Mouse (Mus musculus) liver, embryonic 14.5 days (tissue): Measurements from ENCODE around the gene Pp2d1. TPM values are rescaled to one million over a fixed set of nuclear protein-coding genes. Genes with fewer than 3 reads are reported as not detected.

ENCODE experiments used
- ATAC-seq: fragments of 200-750 bp; cut with Nextera tagmentation; 2 replicates; pipeline ENCODE4 v1.8.0; 2017; ENCODE audit warnings: moderate number of reproducible peaks, mild to moderate bottlenecking, moderate library complexity; ENCODE audit not compliant: insufficient read depth
- DNase-seq, 3 experiments: peaks; one replicate each; pipeline ENCODE4 v3.0.0-alpha.2; 2012 to 2013; ENCODE audit warnings: low read depth in 3 of 3, low spot score in 3 of 3
- H3K27ac ChIP-seq: fragments of 300-500 bp; sonication (generic); 2 replicates; pipeline ENCODE4 v1.5.1; 2014; ENCODE audit warnings: moderate library complexity, mild to moderate bottlenecking, control low read depth, inconsistent platforms
- H3K27me3 ChIP-seq: fragments of 300-500 bp; sonication (generic); 2 replicates; pipeline ENCODE4 v1.6.1; 2014; ENCODE audit warnings: mild to moderate bottlenecking, low read length, moderate library complexity; ENCODE audit not compliant: control insufficient read depth, insufficient read depth
- H3K36me3 ChIP-seq: fragments of 300-500 bp; sonication (generic); replicated peaks from 2 replicates; pipeline ENCODE4 v1.6.1; 2014; ENCODE audit warnings: low read depth; ENCODE audit not compliant: control insufficient read depth, insufficient read depth
- H3K4me1 ChIP-seq, 2 experiments: fragments of 200-500 bp in 1 of 2; fragments of 300-500 bp in 1 of 2; sonication (generic) in 1 of 2; replicated peaks; 2 replicates each; pipeline ENCODE4 v1.6.1; 2012 to 2014; ENCODE audit warnings: antibody characterized with exemption in 1 of 2, inconsistent platforms in 1 of 2, low read length in 1 of 2; ENCODE audit not compliant: control insufficient read depth in 2 of 2, insufficient read depth in 2 of 2
- H3K4me2 ChIP-seq: fragments of 300-500 bp; sonication (generic); 2 replicates; pipeline ENCODE4 v1.6.1; 2014; ENCODE audit warnings: low read depth, mild to moderate bottlenecking, control low read depth, moderate library complexity
- H3K4me3 ChIP-seq, 2 experiments: fragments of 200-500 bp in 1 of 2; fragments of 300-500 bp in 1 of 2; sonication (generic) in 1 of 2; 2 replicates each; pipeline ENCODE4 v1.5.1; 2012 to 2014; ENCODE audit warnings: low read depth in 2 of 2, low read length in 2 of 2, mild to moderate bottlenecking in 2 of 2, control low read depth in 1 of 2, inconsistent platforms in 1 of 2, moderate library complexity in 1 of 2; ENCODE audit not compliant: insufficient read depth in 1 of 2
- H3K9ac ChIP-seq: fragments of 300-500 bp; sonication (generic); replicated peaks from 2 replicates; pipeline ENCODE4 v1.6.1; 2014; ENCODE audit warnings: mild to moderate bottlenecking, control low read depth, moderate library complexity
- H3K9me3 ChIP-seq: fragments of 300-500 bp; sonication (generic); 2 replicates; pipeline ENCODE4 v1.6.1; 2016; ENCODE audit warnings: low read length, mixed read lengths; ENCODE audit not compliant: control insufficient read depth
- CTCF ChIP-seq: IDR thresholded peaks from 2 replicates; pipeline ENCODE4 v1.5.1; 2016; ENCODE audit warnings: antibody characterized with exemption, low read depth, control low read depth
- EP300 ChIP-seq: IDR thresholded peaks from 2 replicates; pipeline ENCODE4 v1.6.1; 2016; ENCODE audit warnings: antibody characterized with exemption, low read depth
- WGBS: fragments of 180-500 bp; shearing (Covaris S2); extraction: QIAGEN DNeasy Blood & Tissue Kit; methylation state at CpG from one replicate; pipeline ENCODE4 v1.1.7; 2014; ENCODE audit not compliant: insufficient replicate concordance; 5-methylcytosine and 5-hydroxymethylcytosine counted together
- polyA plus RNA-seq, 2 experiments: library from polyadenylated mRNA; depleted of rRNA in 1 of 2; stranded (reverse) in 1 of 2; unstranded in 1 of 2; fragments of >200 nt; fragmentation: Nextera tagmentation in 1 of 2; extraction: Ambion mirVana in 1 of 2; gene quantifications; 2 replicates each; pipeline versions ENCODE4 v1.2.1 to v1.2.3; 2012 to 2014

The Pp2d1 gene
- polyA plus RNA-seq, 2 experiments = not detected

- peak overlapping the region; percentile 68 for H3K9ac ChIP-seq
- H3K27me3 ChIP-seq = no peaks in the 10 kb centered on the region
- H3K4me1 ChIP-seq = peaks cover 24 to 37% of the 10 kb centered on the region in 2 experiments
- DNase-seq = peak in 1 of 3 experiments; percentile 54
- peak overlapping the region; percentile 83 for H3K4me2 ChIP-seq
- no peak for TF ChIP-seq EP300
- TF ChIP-seq CTCF = no peak
- ATAC-seq = peak; percentile 19; the same call in 1 of the 2 replicates
- no peaks in the 10 kb centered on the region; the same call in 1 of the 2 replicates for H3K36me3 ChIP-seq
- peak overlapping the region; percentile 72 for H3K27ac ChIP-seq
- no peaks in the 10 kb centered on the region for H3K9me3 ChIP-seq
- 3% methylated on average over 10 of the region's 10 CpGs for WGBS
- H3K4me3 ChIP-seq = peak overlapping the region; percentile 12 to 96
Observed at GRCm38 (mm10) chr17:53570361-53570875, 31.2 kb upstream of the Pp2d1 start.

- peak overlapping the region; percentile 68 for H3K9ac ChIP-seq
Observed at GRCm38 (mm10) chr17:53569829-53570228, 30.6 kb upstream of the Pp2d1 start.

GRCm38 (mm10) chr17:53568734-53569386 is 29.6 kb upstream of the Pp2d1 start:
- H3K4me3 ChIP-seq = peak overlapping the region; percentile 80 to 96
- DNase-seq = no peak
- H3K4me1 ChIP-seq = peaks cover 24 to 34% of the 10 kb centered on the region in 2 experiments
- no peak for ATAC-seq
- H3K27ac ChIP-seq = peak overlapping the region; percentile 72
- H3K9ac ChIP-seq = peak overlapping the region; percentile 86
- WGBS = 21% methylated on average over 8 of the region's 8 CpGs
- H3K9me3 ChIP-seq = no peaks in the 10 kb centered on the region
- TF ChIP-seq EP300 = no peak
- TF ChIP-seq CTCF = no peak
- no peaks in the 10 kb centered on the region for H3K27me3 ChIP-seq
- peak overlapping the region; percentile 83 for H3K4me2 ChIP-seq
- H3K36me3 ChIP-seq = no peaks in the 10 kb centered on the region; the same call in 1 of the 2 replicates

More at GRCm38 (mm10) chr17:53569829-53570228, 30.6 kb upstream of the Pp2d1 start:
- Histone ChIP-seq H3K27ac (peak overlapping the region; percentile 72), H3K9me3 (no peaks in the 10 kb centered on the region), H3K4me2 (peak overlapping the region; percentile 83), H3K36me3 (no peaks in the 10 kb centered on the region; the same call in 1 of the 2 replicates), H3K27me3 (no peaks in the 10 kb centered on the region), H3K4me1 (peaks cover 24 to 37% of the 10 kb centered on the region in 2 experiments), H3K4me3 (peak overlapping the region; percentile 61 to 96)
- DNase-seq (peak in 1 of 3 experiments; percentile 59), ATAC-seq (no peak)
- WGBS = 14% methylated on average over 6 of the region's 6 CpGs
- no peak for TF ChIP-seq CTCF
- no peak for TF ChIP-seq EP300

- Histone ChIP-seq H3K36me3 (no peaks in the 10 kb centered on the region; the same call in 1 of the 2 replicates), H3K9ac (peak overlapping the region; percentile 86), H3K27me3 (no peaks in the 10 kb centered on the region), H3K4me3 (peak overlapping the region; percentile 80 to 96), H3K9me3 (no peaks in the 10 kb centered on the region), H3K4me1 (peaks cover 22 to 31% of the 10 kb centered on the region in 2 experiments), H3K4me2 (peak overlapping the region; percentile 83), H3K27ac (peak overlapping the region; percentile 72)
- ATAC-seq (peak; percentile 84), DNase-seq (peak; percentile 78 to 81 (median 79))
- WGBS = 1% methylated on average over 15 of the region's 15 CpGs
- TF ChIP-seq EP300 (no peak), CTCF (no peak)
Observed at GRCm38 (mm10) chr17:53568118-53568517, 28.9 kb upstream of the Pp2d1 start.

- under 1% methylated on average over 58 of the region's 67 CpGs for WGBS
- DNase-seq (no peak), ATAC-seq (peak; percentile 55)
- H3K9me3 ChIP-seq = no peaks in the 10 kb centered on the region
- H3K27ac ChIP-seq = peak overlapping the region; percentile 72
- H3K4me1 ChIP-seq = peaks cover 20 to 29% of the 10 kb centered on the region in 2 experiments
- no peaks in the 10 kb centered on the region for H3K27me3 ChIP-seq
- no peaks in the 10 kb centered on the region; the same call in 1 of the 2 replicates for H3K36me3 ChIP-seq
- TF ChIP-seq CTCF (peak; percentile 42), EP300 (no peak)
- peak overlapping the region; percentile 83 for H3K4me2 ChIP-seq
- peak overlapping the region; percentile 80 to 96 for H3K4me3 ChIP-seq
- H3K9ac ChIP-seq = peak overlapping the region; percentile 86
Observed at GRCm38 (mm10) chr17:53567346-53568101, 28.3 kb upstream of the Pp2d1 start.
